Mouse (Mus musculus) v-Abl transformed pro-B cells (cell line): ENCODE measurements around the gene Spink8.
"Not testable (repeated sequence)": the region's sequence is repeated elsewhere in the genome, so short reads cannot be mapped to it uniquely, and the experiment has no call there.

ENCODE experiments used
- in situ Hi-C, 2 experiments: fragments of 400-800 bp; cut with MboI; formaldehyde crosslinking; loops; one replicate each; pipeline ENCODE4 v1.15.1; 2025; ENCODE audit not compliant: unreplicated experiment in 2 of 2

Spink8 gene

GRCm38 (mm10) chr9:109811980-109812379 is at the start of gene Spink8:
Spink8 (plus strand) TSS chr9:109812280.
- in situ Hi-C loops: no loop called here

DNA sequence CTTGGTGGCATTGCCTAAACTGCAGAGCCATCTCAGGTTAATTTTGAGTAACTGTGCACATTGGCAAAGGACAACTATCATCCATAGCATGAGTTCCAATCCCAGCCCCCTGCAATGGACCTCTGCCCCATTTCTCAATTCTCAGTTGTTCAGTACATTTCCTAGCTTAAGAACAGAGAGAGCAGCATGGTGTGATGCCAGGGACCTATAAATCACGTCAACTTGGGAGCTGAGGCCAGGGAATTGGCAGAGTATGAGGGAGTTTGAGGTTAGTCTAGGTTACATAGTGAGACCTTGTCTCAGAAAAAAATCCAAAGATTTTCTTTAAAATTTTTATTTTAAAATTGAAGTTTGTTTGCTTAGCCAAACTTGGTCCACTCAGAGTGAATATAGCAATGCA is 45.2 kb upstream of the Spink8 start:
- in situ Hi-C loops: not testable (repeated sequence)

DNA sequence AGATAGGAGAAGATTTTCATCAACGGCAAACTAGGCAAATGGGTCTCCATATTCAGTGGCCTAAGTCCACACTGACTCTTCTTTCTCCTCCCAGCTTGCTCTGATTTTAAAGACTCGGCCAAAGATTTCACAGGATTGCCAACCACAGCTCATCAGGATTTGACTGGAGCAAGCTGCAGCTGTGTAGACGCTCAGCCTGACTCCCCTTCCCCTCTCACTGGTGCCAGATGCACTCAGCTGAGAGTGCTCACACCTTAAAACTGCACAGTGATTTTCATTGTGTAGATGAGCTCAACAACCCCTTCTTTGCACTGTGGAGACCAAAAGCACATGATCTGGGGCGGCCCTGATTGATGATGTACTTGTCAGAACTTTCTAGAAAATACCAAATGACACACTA is 21.5 kb upstream of the Spink8 start, which contains the start of gene Fbxw27:
TSS of gene Fbxw27 (minus strand) at position 101 of the 400 bp plus-strand sequence.
- in situ Hi-C loops: not testable (repeated sequence)

DNA sequence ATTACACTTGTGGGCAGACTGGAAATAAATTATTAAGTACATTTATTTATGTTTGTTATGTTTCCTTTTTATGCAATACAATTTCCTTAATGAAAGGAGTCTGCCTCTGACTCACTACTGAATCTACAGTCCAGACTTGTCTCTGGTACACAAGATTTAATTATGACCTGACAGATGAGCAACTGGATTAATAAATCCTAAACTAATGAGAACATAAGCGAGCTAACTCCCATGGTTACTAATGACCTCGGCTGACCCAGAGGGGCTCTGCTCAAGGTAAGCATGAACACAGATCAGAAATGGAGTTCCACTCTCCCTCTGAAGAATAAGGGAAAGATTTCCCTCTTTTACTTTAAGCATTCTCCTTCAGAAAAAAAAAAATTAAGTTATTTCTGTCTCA is 16.9 kb upstream of the Spink8 start:
- in situ Hi-C loops: no loop called here

- in situ Hi-C loops: no loop called here
Measured at GRCm38 (mm10) chr9:109795811-109796210, 16.3 kb upstream of the Spink8 start.

- in situ Hi-C loops: no loop called here
Measured at GRCm38 (mm10) chr9:109798051-109798450, 14.0 kb upstream of the Spink8 start.

- in situ Hi-C loops: not testable (repeated sequence)
Measured at GRCm38 (mm10) chr9:109805596-109805995, 6.5 kb upstream of the Spink8 start.

- in situ Hi-C loops: no loop called here
Measured at GRCm38 (mm10) chr9:109806260-109806659, 5.8 kb upstream of the Spink8 start.

DNA sequence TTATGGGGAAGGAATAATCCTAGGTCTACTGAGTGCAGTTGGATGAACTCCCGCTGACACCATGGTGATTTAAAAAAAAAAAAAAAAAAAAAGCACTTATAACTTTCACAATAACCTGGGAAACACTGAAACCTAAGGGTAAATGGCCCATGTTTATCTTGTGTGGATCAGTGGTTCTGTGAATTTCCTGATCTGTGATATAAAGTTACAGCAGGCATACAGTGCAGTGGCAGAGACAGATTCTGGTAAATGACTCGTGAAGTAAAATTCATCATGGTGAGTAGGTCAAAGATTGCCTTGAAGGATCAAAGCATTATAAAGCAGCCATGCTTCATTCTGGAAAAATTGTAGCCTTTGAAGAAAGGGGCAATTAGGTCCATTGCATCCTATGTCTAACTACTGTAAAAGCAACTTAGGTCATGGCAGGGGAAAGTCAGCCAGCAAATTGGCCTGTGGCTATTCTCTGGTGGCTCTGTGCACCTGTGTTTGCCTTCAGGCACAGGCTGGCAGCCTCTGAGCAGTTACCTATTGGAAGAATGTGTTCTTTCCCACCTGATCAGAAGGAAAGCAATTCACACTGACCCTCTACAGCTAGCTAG is 5.3 kb upstream of the Spink8 start:
- in situ Hi-C loops: no loop called here

DNA sequence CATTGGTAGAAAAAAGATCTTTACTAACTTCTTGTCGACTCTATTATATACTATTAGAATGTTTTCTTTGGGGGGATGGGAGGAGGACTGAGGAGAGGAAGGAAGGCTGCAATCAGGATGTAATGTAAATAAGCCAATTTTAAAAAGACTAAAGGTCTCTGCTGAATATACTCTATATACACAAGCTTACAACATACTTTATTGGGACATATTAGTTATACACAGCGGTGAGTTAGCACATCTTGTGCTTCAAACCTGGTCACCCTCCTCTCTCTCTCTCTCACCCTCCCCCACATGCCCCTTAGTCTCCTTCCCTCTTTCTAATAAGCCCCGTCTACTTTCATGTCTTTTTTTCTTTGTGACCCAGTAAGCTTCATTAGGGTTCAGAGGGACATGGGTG is 4.2 kb upstream of the Spink8 start:
- in situ Hi-C loops: no loop called here

- in situ Hi-C loops: no loop called here
Measured at GRCm38 (mm10) chr9:109813424-109813823, 1.3 kb downstream of the Spink8 start.

DNA sequence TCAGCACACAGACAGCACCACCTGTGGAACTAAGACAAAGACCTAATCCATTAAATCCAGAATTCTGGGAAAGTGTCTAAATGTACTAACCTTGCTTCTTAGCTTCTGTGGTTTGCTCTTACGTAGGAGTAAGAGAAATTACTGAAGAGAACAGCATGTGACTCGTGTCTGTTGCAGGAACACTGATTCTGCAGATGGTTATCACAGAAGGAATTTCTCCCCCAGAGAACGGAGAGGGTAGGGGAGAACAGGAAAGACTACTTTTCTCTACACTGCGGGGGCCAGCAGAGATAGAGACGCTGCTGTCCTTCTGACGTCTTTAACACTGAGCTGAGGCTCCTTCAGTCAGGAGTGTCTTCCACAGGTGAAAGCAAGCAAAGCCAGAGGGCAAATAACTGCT is 4.3 kb downstream of the Spink8 start:
- in situ Hi-C loops: no loop called here

DNA sequence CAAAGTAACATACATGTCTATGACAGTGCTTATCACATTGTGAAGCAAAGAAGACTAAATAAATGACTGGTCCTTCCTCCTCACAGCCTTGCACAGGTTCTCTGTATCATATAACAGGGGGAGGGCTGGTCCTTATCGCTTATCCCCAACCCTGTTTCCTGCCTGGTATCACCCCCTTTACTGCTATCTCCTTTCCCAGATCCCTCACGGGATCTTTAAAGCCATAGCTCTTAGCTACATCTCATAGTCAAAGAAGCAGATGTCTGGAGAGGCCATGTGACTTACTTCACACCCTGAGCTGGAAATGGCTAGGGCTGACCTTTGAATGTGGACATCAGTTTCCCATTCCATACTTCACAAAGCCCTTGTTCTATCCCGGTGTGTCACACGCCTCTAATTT is 13.7 kb downstream of the Spink8 start:
- in situ Hi-C loops: no loop called here

DNA sequence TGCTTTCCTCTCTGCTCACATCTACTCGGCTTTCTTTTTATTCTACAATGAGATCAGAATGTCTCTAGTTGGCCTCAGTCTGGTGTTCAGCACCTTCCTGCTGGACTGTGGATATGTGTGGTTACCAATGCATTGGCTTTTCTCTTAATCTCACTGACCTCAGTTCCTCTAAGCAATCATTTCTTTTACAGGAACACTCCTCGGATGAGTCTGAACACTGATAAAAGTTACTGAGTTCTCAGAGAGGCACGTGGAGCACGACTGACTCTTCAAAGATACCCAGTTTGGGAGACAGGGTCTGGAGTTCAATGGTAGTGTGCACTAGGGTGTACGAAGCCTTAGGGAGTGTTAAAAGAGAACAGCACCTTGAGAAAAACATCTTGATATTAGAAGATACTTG is 14.1 kb downstream of the Spink8 start:
- in situ Hi-C loops: no loop called here

GRCm38 (mm10) chr9:109832391-109833087 is 20.5 kb downstream of the Spink8 start, which contains the start of gene Nme6:
Nme6 (plus strand) TSS chr9:109832749.
- in situ Hi-C loops: loop anchor here in 1 of 2 experiments (10.0 kb wide), 1 partner anchor 828 kb away; no protein-coding TSS in a partner anchor

DNA sequence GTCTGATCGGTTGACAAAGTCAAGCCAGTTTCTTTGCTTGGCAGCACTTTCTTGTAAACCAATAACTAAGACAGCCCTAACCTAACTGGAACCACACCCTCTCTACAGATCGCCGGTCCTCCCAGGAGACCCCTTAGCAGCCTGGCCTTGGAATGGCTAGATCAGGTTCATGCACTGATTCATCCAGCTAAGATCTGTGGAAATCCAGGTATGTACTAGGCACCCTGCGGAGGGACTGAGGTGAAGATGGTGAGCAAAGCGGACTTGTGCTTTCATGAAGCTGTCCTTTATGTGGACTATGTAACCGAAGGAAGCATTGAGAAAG is 21.0 kb downstream of the Spink8 start:
- in situ Hi-C loops: loop anchor here in 1 of 2 experiments (10.0 kb wide), 1 partner anchor 828 kb away; no protein-coding TSS in a partner anchor

DNA sequence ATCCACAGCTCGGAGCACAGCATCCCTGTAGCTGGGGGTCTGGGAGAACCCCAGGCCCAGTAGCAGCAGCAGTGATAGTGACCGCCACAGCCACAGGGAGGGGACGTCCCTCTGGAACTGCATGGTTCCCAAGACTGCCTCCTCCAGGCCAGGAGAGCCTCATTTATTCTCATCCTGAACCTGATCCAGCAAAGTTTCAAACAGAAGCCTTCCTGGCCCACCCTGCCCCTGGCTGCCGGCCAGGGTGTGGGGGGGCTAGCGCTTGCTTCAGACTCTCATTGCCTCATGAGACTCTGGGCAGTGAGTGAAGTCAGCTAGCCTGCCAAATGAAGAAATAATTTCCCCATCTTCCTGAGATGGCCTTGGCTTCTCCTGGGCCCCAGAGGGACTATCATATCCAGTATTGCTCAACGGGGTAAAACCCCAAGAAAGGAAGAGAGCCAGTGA is 37.3 kb downstream of the Spink8 start, which contains the start of gene Camp:
TSS of gene Camp (minus strand) at position 306 of the 447 bp plus-strand sequence.
- in situ Hi-C loops: no loop called here

GRCm38 (mm10) chr9:109850099-109850498 is 38.0 kb downstream of the Spink8 start:
- in situ Hi-C loops: no loop called here

- in situ Hi-C loops: no loop called here
Measured at GRCm38 (mm10) chr9:109854341-109854740, 42.3 kb downstream of the Spink8 start.

DNA sequence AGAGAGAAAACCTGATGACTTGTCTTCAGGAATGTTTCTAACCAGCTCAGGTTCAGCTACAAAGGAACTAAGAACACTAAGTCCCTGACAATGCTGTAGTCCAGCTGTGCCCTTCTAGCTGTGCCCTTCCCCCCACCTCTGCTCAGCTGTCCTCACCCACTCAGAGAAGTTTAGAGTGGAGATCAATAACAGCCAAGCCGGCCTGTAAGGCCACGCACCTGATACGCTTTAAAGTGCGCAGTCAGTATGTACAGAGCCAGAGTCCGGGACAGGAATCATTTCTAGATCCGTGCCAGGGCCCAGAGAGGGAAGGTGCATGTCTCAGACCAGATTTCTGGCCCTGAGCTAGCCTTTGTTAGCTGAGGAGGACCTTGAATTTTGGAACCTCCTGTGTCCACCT is 43.9 kb downstream of the Spink8 start:
- in situ Hi-C loops: no loop called here

DNA sequence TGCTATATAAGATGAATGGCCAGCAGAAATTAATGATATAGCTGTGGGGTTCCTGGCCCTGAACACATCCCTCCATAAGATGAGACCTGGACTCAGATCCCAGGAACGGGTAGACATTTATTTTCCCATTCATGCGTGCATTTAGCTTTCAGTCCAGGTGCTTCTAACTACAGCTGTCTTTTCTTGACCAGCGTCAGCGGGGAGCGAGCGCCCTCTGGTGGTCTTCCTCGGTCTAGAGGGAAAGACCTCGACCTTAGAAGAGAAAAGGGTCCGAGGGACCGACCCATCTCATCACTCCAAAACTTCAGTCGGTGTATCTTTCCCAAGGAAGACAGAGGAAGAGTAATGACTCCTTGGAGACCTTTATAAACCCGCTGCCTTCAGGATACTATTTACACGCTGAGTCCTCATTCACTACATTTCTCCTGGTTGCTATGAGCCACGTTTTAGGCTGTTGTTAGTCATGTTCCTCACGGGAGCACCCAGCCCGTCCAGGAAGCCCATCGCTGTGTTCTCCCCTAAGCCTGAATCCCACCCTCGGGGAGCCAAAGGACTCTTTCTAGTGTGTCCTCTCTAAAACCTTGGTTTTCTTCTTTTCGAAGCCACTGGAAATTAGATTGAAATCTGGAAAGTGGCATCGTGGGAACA is 50.4 kb downstream of the Spink8 start:
- in situ Hi-C loops: loop anchor here (5.0 to 10.0 kb wide), 5 partner anchors 175 to 860 kb away; no protein-coding TSS in a partner anchor
